Mouse (Mus musculus) neural tube, embryonic 15.5 days (tissue): ENCODE data around the gene Myrfl. TPM values are rescaled to one million over a fixed set of nuclear protein-coding genes. Genes with fewer than 3 reads are reported as not detected.

Experiments
- ATAC-seq: fragments of 200-750 bp; cut with Nextera tagmentation; 2 replicates; pipeline ENCODE4 v1.8.0; 2017; ENCODE audit warnings: mild to moderate bottlenecking, moderate TSS enrichment, moderate library complexity; ENCODE audit not compliant: low FRiP score
- H3K27ac ChIP-seq: fragments of 300-500 bp; sonication (generic); replicated peaks from 2 replicates; pipeline ENCODE4 v1.5.1; 2015; ENCODE audit warnings: mild to moderate bottlenecking, inconsistent platforms
- H3K27me3 ChIP-seq: fragments of 300-500 bp; sonication (generic); replicated peaks from 2 replicates; pipeline ENCODE4 v1.6.1; 2015; ENCODE audit warnings: inconsistent platforms
- H3K36me3 ChIP-seq: fragments of 300-500 bp; sonication (generic); 2 replicates; pipeline ENCODE4 v1.6.1; 2015; ENCODE audit warnings: inconsistent platforms
- H3K4me1 ChIP-seq: fragments of 300-500 bp; sonication (generic); 2 replicates; pipeline ENCODE4 v1.6.1; 2015; ENCODE audit warnings: inconsistent platforms
- H3K4me2 ChIP-seq: fragments of 300-500 bp; sonication (generic); 2 replicates; pipeline ENCODE4 v1.6.1; 2015; ENCODE audit warnings: inconsistent platforms, mild to moderate bottlenecking, moderate library complexity
- H3K4me3 ChIP-seq: fragments of 300-500 bp; sonication (generic); replicated peaks from 2 replicates; pipeline ENCODE4 v1.5.1; 2015; ENCODE audit warnings: mild to moderate bottlenecking, inconsistent platforms
- H3K9ac ChIP-seq: fragments of 300-500 bp; sonication (generic); replicated peaks from 2 replicates; pipeline ENCODE4 v1.6.1; 2015; ENCODE audit warnings: mild to moderate bottlenecking, inconsistent platforms
- H3K9me3 ChIP-seq: fragments of 300-500 bp; sonication (generic); replicated peaks from 2 replicates; pipeline ENCODE4 v1.6.1; 2016; ENCODE audit warnings: inconsistent platforms
- WGBS: fragments of 180-500 bp; shearing (Covaris S2); methylation state at CpG from one replicate; pipeline ENCODE4 v1.1.7; 2015; ENCODE audit warnings: mixed read lengths; 5-methylcytosine and 5-hydroxymethylcytosine counted together
- polyA plus RNA-seq: library from polyadenylated mRNA; unstranded; fragments of >200 nt; fragmentation: Nextera tagmentation; extraction: Ambion mirVana; gene quantifications from 2 replicates; pipeline ENCODE4 v1.2.1, GENCODE M21; 2015

Myrfl gene
- polyA plus RNA-seq, 1 experiment from 2014 or later: not detected

DNA sequence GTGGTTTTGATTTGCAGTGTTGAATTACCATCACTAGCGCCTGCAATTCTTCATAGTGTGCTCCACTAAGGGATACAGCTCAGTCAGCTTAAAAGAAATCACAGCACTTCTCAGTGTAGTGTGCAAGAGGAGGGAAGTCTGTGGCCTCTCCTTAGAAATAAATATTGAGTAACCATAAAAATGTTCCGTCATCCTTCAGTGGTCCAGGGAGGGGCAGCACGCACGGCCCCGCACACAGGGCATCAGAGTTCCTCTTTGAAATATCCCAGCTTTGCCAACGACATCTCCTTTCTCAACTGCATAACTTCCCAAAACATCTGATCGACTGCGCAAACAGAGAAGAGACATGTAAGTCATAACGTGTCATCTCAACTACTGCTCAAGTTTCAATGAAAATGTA is 10.1 kb upstream of the Myrfl start:
- no peak overlapping the region for H3K9ac ChIP-seq
- H3K4me1 ChIP-seq: no peaks in the 10 kb centered on the region
- H3K36me3 ChIP-seq: peaks cover 66% of the 10 kb centered on the region
- no peak for ATAC-seq
- 94% methylated on average over 9 of the region's 9 CpGs for WGBS
- no peaks in the 10 kb centered on the region for H3K27me3 ChIP-seq
- no peak overlapping the region for H3K4me3 ChIP-seq
- no peaks in the 10 kb centered on the region for H3K9me3 ChIP-seq
- H3K27ac ChIP-seq: no peak overlapping the region
- H3K4me2 ChIP-seq: no peak overlapping the region

DNA sequence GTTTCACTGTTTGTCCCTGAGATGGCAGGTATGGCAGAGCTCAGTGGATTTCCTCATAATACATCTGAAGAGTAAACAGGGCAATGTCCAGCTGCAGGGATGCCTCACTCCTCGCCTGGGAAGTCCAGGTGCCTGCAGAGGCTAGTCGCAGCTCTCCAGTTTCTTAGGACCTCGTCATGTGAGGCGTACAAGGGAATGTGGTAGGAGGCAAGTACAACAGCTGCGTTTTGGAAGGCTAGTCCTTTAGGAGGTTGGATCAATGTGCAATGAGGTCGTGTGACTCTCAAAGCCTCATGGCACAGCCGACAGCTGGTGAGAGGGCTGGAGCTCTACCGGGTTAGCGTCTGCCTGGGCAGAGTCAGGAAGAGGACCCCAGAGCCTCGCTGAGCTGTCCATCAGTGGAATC is 7.8 kb upstream of the Myrfl start:
- no peak overlapping the region for H3K9ac ChIP-seq
- ATAC-seq: no peak
- no peaks in the 10 kb centered on the region for H3K4me1 ChIP-seq
- H3K36me3 ChIP-seq: peaks cover 46% of the 10 kb centered on the region
- no peaks in the 10 kb centered on the region for H3K27me3 ChIP-seq
- no peaks in the 10 kb centered on the region for H3K9me3 ChIP-seq
- H3K4me3 ChIP-seq: no peak overlapping the region
- no peak overlapping the region for H3K4me2 ChIP-seq
- 94% methylated on average over 10 of the region's 10 CpGs for WGBS
- no peak overlapping the region for H3K27ac ChIP-seq

DNA sequence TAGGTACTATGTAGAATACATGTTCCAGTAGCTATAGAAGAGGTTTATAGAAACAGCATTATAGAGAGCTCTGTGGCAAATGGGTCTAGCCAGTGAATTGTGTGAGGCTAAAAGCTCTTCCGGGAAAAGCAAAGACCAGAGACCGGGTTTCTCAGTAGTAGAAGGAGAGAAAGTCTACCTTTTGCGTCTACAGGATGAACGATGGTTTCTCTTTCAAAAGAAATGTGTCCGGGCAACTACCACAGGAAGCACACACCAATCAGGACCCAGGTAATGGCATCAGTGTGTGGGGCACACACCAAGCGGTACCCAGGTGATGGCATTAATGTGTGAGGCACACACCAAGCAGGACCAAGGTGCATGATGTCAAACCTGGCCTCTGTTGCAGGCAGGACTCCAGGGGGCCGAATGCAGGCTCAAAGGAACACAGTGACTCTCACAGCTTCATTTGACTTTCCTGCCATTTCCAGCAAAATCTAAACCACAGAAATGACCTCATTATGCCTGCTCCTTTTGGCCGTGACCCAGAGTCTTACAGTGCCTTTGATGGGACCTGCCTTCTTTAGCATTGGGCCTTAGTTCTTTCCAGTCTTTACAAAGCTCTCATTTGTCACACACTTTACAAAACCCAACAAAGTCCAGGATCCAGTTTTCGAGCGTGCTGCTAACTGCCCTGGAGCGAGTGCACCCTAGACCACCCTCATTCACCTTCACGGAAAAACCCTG is 1.4 kb downstream of the Myrfl start:
- H3K36me3 ChIP-seq: no peaks in the 10 kb centered on the region
- H3K4me3 ChIP-seq: no peak overlapping the region
- no peak for ATAC-seq
- no peak overlapping the region for H3K9ac ChIP-seq
- H3K9me3 ChIP-seq: no peaks in the 10 kb centered on the region
- WGBS: 86% methylated on average over 12 of the region's 12 CpGs
- no peak overlapping the region for H3K27ac ChIP-seq
- no peak overlapping the region for H3K4me2 ChIP-seq
- no peaks in the 10 kb centered on the region for H3K4me1 ChIP-seq
- no peaks in the 10 kb centered on the region for H3K27me3 ChIP-seq

DNA sequence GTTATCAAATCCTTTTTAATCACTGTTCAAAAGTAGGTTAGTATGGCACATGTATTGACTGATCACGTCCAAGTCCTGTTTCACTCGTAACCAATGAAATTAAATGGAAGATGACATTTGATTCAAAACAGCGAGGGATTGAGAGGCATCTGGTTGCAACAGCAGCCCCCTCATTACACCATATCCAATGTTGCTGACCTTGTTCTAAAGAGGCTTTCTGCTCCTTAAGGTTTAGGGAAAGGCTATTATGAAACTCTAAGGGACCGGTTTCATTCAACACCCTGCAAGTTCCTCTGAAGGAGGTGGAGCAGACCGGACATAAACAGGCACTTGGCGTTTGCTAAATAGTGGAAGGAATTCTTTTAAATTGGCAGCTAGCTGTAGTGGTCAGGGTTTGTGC is 2.2 kb downstream of the Myrfl start:
- H3K9me3 ChIP-seq: no peaks in the 10 kb centered on the region
- WGBS: 87% methylated on average over 6 of the region's 6 CpGs

DNA sequence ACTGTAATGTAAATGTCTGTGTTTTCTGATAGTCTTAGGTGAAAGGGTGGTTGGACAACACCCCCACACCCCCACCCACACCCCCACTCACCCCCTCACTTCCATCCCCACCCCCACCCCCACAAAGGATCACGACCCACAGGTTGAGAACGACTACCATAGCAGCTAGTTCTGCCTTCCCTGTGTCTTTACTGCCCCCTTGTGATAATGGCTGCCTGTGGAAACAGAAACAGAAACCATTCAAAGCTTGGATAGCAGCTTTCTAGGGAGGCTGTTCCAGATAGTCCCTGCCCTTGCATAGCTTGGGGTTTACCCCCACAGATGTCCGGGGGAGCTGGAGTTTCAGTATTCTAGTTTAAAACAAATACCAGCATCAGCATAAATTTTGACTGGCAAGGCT is 3.0 kb downstream of the Myrfl start:
- no peak for ATAC-seq
- Histone ChIP-seq H3K4me1 (no peaks in the 10 kb centered on the region), H3K27me3 (no peaks in the 10 kb centered on the region), H3K9me3 (no peaks in the 10 kb centered on the region), H3K36me3 (no peaks in the 10 kb centered on the region), H3K4me2 (no peak overlapping the region), H3K27ac (no peak overlapping the region), H3K4me3 (no peak overlapping the region), H3K9ac (no peak overlapping the region)
- 19% methylated on average over 3 of the region's 3 CpGs for WGBS

More for the DNA sequence above, 2.2 kb downstream of the Myrfl start:
- H3K4me3 ChIP-seq: no peak overlapping the region
- no peaks in the 10 kb centered on the region for H3K4me1 ChIP-seq
- H3K36me3 ChIP-seq: no peaks in the 10 kb centered on the region
- H3K4me2 ChIP-seq: no peak overlapping the region
- H3K27me3 ChIP-seq: no peaks in the 10 kb centered on the region
- no peak for ATAC-seq
- H3K27ac ChIP-seq: no peak overlapping the region
- H3K9ac ChIP-seq: no peak overlapping the region

DNA sequence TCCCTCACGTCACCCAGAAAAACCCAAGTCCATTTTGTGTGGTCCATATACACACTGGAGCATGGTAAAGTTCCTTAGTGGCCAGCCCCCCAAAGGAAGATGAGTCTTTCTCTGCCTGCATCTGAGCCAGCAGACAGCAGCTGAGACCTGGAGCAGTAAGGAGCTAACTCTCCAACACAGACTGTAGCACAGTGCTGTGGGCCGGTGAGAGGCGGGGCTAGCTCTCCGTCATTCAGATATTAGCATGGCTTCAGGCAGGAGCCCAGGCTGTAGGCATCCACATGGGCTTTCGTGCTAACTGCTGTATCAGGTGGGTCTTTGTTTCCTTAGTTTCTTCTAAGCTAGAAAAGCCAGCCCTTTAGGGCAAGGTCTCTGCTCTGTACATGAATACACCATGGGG is 6.1 kb downstream of the Myrfl start:
- Histone ChIP-seq H3K9ac (no peak overlapping the region), H3K4me3 (no peak overlapping the region), H3K9me3 (no peaks in the 10 kb centered on the region), H3K4me2 (no peak overlapping the region), H3K27ac (no peak overlapping the region), H3K36me3 (no peaks in the 10 kb centered on the region), H3K27me3 (no peaks in the 10 kb centered on the region), H3K4me1 (no peaks in the 10 kb centered on the region)
- ATAC-seq: no peak
- WGBS: 36% methylated on average over 5 of the region's 5 CpGs

DNA sequence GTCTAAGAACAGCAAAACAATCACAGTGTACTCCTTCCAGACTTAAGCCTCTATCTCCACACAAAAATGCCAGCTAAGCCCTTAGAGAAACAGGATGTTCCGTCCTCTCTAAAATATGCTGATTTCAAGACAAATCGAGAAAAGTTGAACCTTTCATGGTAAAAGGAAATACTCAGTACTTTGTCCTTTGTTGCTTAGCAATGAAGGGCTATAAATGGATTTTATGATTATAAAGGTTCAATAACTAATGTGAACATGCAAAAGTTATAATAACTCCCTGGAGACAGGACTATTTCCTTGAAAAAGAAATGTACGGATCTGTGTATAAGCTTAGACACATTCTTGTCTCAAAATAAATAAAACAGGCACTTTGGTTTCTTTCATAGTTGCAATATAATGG is 12.2 kb downstream of the Myrfl start:
- H3K27ac ChIP-seq: no peak overlapping the region
- no peaks in the 10 kb centered on the region for H3K9me3 ChIP-seq
- WGBS: 81% methylated on average over 3 of the region's 3 CpGs
- no peak overlapping the region for H3K9ac ChIP-seq
- no peaks in the 10 kb centered on the region for H3K36me3 ChIP-seq
- no peak overlapping the region for H3K4me2 ChIP-seq
- no peak overlapping the region for H3K4me3 ChIP-seq
- ATAC-seq: no peak
- no peaks in the 10 kb centered on the region for H3K27me3 ChIP-seq
- H3K4me1 ChIP-seq: no peaks in the 10 kb centered on the region

DNA sequence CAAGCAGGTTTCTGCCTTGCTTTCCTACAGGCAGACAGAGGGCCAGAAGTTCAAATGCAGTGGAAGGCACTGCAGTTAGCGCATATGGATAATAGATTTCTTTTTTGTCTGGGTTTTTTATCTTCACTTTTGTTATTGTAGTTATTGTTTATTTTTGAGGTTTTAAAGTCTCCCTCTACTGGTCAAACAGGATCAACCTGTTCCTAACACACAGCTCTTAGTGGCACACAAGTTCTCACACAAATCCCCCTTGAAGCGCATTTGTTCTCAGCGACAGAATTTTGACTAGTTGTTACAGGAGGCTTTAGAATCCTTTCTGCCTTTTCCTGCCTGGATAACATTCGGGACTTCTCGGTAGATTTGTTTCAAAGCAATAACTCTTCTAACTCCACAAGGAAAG is 13.2 kb downstream of the Myrfl start:
- H3K4me1 ChIP-seq: no peaks in the 10 kb centered on the region
- no peak overlapping the region for H3K27ac ChIP-seq
- no peak for ATAC-seq
- no peaks in the 10 kb centered on the region for H3K27me3 ChIP-seq
- H3K4me2 ChIP-seq: no peak overlapping the region
- 63% methylated on average over 5 of the region's 5 CpGs for WGBS
- H3K9me3 ChIP-seq: no peaks in the 10 kb centered on the region
- no peak overlapping the region for H3K9ac ChIP-seq
- no peaks in the 10 kb centered on the region for H3K36me3 ChIP-seq
- no peak overlapping the region for H3K4me3 ChIP-seq

DNA sequence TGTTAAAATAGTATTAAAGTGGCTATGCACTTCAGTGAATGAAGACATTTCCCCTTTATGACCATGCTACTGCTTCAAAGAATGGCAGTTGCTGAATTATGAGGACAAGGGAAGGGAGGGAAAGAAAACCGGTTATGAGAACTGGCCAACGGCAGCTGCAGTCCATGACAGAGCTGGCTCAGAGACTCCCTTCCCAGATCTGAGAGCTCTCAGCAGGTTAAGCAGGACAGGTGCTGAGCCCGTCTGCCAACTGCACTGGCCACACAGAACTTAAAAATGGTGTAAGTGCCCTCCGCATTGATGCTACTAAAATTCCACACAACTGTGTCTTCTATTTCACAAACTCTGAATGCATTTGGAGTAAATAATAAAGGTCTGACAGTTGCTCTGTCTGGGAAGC is 19.3 kb downstream of the Myrfl start:
- 87% methylated on average over 4 of the region's 4 CpGs for WGBS
- Histone ChIP-seq H3K27ac (no peak overlapping the region), H3K4me1 (peaks cover under 1% of the 10 kb centered on the region; the same call in 1 of the 2 replicates), H3K27me3 (no peaks in the 10 kb centered on the region), H3K36me3 (no peaks in the 10 kb centered on the region), H3K9ac (no peak overlapping the region), H3K4me2 (no peak overlapping the region), H3K4me3 (no peak overlapping the region), H3K9me3 (no peaks in the 10 kb centered on the region)
- no peak for ATAC-seq

DNA sequence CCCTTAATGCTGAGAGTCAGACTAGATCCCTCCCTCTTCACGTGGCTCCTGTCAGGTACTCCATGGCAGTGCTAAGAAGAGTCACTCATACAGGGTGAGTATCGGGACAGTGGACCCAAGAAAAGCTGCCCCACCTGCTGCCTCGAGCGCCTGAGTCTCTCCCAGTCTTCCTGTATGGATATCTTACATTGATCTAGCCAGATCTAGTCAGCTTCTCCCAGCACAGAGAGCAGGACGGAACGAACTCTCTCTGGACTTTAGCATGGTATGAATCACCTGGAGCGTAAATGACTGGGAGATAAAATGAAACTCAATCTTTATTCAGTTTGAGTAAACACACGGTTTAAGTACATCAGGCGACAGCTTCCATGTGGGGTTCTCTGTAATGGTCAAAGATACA is 22.2 kb downstream of the Myrfl start:
- H3K4me3 ChIP-seq: no peak overlapping the region
- 86% methylated on average over 9 of the region's 9 CpGs for WGBS
- no peak overlapping the region for H3K27ac ChIP-seq
- ATAC-seq: no peak
- H3K4me1 ChIP-seq: peaks cover 11% of the 10 kb centered on the region
- no peaks in the 10 kb centered on the region for H3K27me3 ChIP-seq
- no peak overlapping the region for H3K4me2 ChIP-seq
- no peak overlapping the region for H3K9ac ChIP-seq
- H3K9me3 ChIP-seq: no peaks in the 10 kb centered on the region
- no peaks in the 10 kb centered on the region for H3K36me3 ChIP-seq

DNA sequence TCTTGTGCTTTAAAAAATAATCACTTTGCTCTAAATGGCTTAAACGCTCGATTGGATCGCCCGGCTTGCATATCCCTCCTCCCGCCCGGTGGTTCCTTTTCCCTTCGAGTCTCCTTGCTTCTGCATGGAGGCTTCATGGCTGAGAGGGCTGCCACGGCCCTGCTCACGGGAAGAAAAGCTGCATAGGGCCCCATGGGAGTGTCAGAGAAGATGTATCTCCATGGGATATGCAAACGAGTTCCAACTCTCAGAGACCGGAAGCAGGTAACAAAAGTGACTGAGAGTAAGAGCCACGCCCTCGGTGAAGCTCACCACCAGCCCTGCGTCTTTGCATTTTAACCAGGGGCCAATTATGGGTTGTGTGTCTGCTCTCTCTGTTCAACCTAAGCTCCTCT is 24.7 kb downstream of the Myrfl start:
- no peaks in the 10 kb centered on the region for H3K9me3 ChIP-seq
- no peak overlapping the region; the same call in 1 of the 2 replicates for H3K27ac ChIP-seq
- H3K9ac ChIP-seq: no peak overlapping the region
- H3K27me3 ChIP-seq: no peaks in the 10 kb centered on the region
- WGBS: 31% methylated on average over 14 of the region's 14 CpGs
- no peaks in the 10 kb centered on the region for H3K36me3 ChIP-seq
- peak; percentile 63; the same call in 1 of the 2 replicates for ATAC-seq
- peaks cover 11% of the 10 kb centered on the region for H3K4me1 ChIP-seq
- peak overlapping the region; percentile 39 for H3K4me2 ChIP-seq
- peak overlapping the region; percentile 12; the same call in 1 of the 2 replicates for H3K4me3 ChIP-seq

DNA sequence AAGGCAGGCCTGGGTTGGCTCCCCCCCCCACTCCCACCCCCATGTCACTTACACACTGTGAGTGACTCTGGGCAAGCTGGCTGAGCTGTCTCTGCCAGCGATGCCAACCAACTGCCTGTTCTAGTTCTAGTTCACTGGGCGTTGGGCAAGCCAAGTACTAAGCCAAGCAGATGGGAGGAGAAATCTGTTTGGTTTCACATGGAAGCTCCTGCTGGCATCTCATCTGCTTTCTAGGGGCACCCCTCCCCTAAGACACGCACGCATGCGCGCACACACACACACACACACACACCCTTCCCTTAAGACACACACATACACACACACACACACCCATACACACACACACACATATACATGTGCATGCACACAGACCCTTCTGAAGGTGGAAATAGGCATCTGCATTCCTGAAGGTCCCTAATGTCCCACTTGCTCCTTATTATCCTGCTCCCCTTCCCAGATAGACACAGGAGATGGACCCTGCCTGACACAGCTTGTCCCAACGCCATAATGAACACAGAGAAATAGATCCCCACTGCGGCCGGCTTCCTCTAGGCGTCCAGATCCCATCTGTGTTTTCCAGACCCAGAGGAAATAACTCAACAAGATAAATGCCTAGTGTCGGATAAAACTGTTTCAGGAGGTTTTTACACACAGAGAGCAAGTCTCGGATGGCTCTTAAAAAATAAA is 25.2 kb downstream of the Myrfl start:
- Histone ChIP-seq H3K27me3 (no peaks in the 10 kb centered on the region), H3K9me3 (no peaks in the 10 kb centered on the region), H3K36me3 (no peaks in the 10 kb centered on the region), H3K4me3 (peak overlapping the region; percentile 12; the same call in 1 of the 2 replicates), H3K27ac (peak overlapping the region; percentile 63; the same call in 1 of the 2 replicates), H3K9ac (no peak overlapping the region), H3K4me2 (peak overlapping the region; percentile 39), H3K4me1 (peaks cover 11% of the 10 kb centered on the region)
- WGBS: 55% methylated on average over 12 of the region's 12 CpGs
- ATAC-seq: peak; percentile 72
